Mouse (Mus musculus): Measurements from ENCODE around the gene Map3k1.

The Map3k1 gene

DNA sequence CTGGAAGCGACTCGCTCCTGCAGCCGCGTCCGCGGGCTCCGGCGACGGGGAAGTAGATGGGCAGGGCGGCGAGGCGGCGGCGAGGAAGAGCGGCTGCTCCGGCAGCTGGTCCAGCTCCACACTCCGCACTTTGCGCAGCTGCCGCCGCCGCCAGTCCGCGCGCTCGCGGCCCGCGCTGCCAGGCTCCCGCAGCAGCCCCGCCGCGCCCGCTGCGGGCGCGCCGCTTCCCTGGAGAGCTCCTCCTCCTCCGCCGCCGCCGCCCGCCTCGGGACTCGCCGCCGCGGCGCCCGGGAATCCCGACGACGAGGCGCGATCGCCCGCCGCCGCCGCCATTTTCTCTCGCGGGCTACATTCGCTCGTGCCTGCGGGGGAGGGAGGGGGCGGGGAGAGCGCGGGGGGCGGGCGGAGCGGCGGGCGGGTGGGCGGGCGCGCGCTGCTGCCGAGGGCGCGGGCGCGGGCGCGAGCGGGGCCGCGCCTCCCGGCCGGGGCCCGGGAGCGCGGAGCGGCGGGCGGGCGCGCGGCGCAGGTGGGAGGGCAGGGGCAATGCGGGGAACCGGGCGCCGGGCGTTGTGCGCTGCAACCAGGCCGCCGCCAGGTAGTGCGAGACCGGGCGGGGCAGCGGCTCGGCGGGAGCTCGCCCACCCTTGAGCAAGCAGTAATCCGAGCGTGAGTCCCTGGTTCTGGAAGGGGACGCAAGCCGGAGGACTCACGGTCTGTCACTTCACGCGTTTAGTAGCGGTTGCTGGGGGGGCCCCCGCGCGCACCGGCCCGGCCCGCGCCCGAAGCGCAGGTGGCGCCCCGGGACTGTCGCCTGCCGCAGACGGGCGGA lies at the start of gene Map3k1:
Gene Map3k1, minus strand, starts transcription at position 357 of the 829 bp plus-strand sequence.
- peak; percentile 79 for DNase-seq (ENCODE audit: low read depth, low spot score)

- DNase-seq (ENCODE audit: low read depth, low spot score), result no peak
Observed at GRCm38 (mm10) chr13:111856786-111857455, 48.1 kb upstream of the Map3k1 start.

- no peak for DNase-seq (ENCODE audit: low read depth, low spot score)
Observed at GRCm38 (mm10) chr13:111856232-111856631, 47.4 kb upstream of the Map3k1 start.

- no peak for DNase-seq (ENCODE audit: low read depth, low spot score)
Observed at GRCm38 (mm10) chr13:111852451-111853224, 43.8 kb upstream of the Map3k1 start.

GRCm38 (mm10) chr13:111850046-111850837 lies 41.4 kb upstream of the Map3k1 start:
- no peak for DNase-seq (ENCODE audit: low read depth, low spot score)

GRCm38 (mm10) chr13:111845471-111845870 lies 36.7 kb upstream of the Map3k1 start:
- no peak for DNase-seq (ENCODE audit: low read depth, low spot score)

DNA sequence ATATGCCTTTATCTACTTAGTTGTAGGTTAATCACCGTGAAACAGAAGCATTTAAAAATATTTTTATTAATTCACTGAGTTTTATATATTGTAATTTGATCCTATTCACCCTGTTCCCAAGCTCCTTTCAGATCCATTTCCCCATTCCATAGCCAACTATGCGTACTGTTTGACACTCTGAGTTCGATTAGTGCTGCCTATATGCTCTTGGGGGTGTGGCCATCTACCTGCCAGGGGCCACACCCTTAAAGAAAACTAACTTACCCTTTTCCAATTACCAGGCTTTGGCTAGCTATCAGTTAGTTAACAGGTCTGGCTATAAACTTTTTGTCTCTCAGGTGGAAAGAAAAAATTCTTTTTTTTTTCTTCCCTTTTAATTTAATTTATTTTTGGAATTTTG lies 35.5 kb upstream of the Map3k1 start:
- no peak for DNase-seq (ENCODE audit: low read depth, low spot score)

DNA sequence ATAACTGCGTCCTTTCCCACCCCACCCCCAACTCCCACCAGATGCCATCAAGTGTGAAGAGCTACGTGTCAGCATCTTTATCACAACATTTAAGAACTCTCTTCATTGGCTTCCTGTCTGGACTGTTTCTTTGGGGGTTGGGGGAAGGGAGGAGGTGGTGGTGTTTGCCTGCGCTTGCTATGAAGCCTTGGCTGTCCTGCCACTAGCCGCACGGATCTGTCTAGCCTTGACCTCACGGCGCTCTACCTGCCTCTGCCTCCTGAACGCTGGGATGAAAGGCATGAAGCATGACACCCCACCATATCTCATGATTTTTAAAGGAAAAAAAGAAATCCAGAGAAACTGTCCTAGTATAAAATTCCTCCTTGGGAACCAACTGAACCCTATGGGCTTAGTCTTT lies 27.0 kb upstream of the Map3k1 start:
- DNase-seq (ENCODE audit: low read depth, low spot score), result no peak

- no peak for DNase-seq (ENCODE audit: low read depth, low spot score)
Observed at GRCm38 (mm10) chr13:111834613-111835012, 25.8 kb upstream of the Map3k1 start.

DNA sequence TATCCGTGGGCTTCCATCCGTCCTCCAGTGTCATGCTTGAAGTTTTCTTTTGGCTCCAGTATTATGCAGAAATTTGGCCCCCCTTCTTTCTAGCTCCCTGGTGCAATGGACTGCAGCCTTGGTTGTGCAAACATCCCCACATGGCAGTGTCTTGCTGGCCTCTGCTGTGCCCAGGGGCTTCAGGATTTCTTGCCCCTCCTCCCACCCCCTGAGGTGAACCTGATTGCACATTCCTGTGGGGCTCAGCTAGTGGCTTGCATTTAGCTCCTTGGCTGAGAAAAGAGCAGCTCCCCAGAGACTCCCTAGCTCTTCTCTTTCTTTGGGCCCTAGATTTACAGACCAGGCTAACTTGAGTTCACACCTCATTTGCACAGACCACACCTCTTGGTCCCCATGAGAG lies 20.7 kb upstream of the Map3k1 start:
- DNase-seq (ENCODE audit: low read depth, low spot score), result no peak

GRCm38 (mm10) chr13:111827481-111827880 lies 18.7 kb upstream of the Map3k1 start:
- DNase-seq (ENCODE audit: low read depth, low spot score), result no peak

GRCm38 (mm10) chr13:111824178-111824577 lies 15.4 kb upstream of the Map3k1 start:
- DNase-seq (ENCODE audit: low read depth, low spot score), result no peak

DNA sequence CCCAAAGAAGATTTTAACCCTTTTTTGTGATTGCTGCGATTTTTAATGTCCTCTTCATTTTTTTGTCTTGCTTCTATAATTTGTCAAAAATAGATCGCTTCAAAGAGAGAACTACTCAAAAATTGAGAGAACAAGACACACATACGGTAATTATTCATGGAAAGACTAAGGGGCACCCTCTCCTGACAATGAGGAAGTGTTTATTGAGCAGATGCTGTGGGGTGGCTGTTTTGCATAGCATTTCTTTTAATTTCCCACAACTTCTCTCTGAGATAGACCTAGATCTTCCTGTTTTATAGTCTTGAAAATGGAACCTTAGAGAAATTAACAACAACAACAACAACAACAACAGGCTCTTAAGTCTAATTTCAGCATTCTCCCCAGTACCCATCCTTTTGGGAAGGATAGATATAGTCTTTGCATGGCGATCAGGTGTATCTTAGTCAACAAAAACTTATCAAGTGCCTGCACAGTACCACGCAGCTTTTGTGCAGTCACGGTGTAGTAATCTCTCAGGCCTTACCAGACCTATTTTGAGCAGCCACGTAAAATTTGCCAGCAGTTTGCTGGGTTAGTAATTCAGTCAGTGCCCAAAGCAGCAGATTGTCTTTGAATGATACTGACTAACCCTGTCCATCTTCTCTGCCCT lies 13.1 kb upstream of the Map3k1 start:
- no peak for DNase-seq (ENCODE audit: low read depth, low spot score)

GRCm38 (mm10) chr13:111819618-111820385 lies 11.0 kb upstream of the Map3k1 start:
- DNase-seq (ENCODE audit: low read depth, low spot score), result no peak

DNA sequence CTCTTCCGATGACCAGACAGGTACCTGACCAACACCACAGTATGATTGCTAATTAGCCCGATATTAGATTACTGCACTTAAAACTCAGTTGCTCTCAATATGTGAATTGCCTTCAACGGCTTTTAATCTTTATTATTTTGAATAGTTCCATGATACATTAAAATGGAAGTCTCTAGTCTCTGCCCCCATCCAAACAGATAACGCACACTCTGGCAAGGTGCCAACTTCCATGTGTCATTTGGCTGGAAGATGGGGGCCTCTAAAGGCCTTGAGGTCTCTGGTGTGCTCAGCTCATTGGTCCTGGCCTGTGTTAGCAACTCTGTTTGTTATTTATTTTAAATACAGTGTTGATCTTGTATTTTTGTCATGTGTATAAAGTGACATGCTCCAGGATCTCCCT lies 10.3 kb upstream of the Map3k1 start:
- no peak for DNase-seq (ENCODE audit: low read depth, low spot score)

DNA sequence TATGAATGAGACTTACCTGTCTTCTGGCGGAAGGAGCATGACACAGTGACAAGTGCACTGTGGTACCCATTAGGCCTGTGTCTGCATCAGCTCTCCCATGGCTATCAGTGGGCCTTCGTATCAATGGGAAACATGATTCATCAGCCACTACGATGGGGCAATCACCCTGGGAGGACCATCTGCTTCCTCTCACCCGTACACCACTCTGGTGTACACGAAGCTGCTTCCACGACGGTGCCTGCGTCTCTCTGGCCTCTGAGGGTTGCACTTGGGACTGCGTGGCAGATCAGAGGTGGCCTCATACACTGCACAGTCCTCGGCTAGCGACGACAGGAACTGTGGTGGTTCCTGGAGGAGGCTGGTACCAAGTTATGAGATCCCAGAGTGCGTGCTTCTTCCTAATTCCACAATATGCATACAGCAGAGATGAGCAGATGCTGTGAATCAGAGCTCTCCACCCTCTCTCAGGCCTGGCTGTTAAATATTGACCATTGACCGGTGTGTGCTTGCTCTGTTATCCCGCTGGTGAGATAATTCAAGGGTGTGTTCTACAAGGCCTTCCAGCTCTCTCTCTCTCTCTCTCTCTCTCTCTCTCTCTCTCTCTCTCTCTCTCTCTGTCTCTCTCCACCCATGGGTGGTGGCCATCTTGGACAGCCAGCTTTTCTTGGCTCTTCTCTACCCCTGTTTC lies 9.6 kb upstream of the Map3k1 start:
- no peak for DNase-seq (ENCODE audit: low read depth, low spot score)

DNA sequence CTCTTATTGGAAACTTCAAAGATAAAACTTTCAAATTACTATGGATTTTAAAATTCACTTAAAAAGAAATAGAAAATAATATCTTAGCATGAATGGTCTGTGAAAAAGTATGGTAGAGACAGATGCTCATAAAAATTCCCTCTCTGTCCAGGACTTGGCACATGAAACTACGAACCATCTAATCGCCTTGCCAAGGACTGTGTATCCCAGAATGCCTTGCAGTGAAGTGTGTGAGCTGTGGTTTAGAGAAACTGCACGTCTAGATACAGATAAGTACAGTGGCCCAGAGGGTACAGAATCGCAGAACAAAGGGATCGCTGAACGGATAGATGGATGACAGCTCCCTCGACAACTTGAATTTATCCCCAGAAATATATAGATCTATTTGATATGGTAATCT lies 9.0 kb upstream of the Map3k1 start:
- DNase-seq (ENCODE audit: low read depth, low spot score), result no peak

DNA sequence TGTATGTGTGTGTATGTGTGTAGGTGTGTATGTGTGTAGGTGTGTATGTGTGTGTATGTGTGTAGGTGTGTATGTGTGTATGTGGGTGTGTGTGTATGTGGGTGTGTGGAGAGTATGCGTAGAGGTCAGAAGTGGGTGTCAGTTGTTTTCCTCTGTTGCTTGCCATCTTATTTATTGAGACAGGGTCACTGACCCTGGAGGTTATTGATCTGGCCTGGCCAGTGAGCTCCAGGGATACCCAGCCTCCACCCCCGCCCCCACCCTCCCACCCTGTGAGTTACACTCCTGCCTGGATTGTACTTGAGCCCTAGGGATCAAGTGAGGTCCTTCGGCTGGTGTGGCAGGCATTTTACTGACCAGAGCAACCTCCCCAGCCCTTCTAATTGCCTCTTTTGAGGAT lies 7.6 kb upstream of the Map3k1 start:
- DNase-seq (ENCODE audit: low read depth, low spot score), result no peak

DNA sequence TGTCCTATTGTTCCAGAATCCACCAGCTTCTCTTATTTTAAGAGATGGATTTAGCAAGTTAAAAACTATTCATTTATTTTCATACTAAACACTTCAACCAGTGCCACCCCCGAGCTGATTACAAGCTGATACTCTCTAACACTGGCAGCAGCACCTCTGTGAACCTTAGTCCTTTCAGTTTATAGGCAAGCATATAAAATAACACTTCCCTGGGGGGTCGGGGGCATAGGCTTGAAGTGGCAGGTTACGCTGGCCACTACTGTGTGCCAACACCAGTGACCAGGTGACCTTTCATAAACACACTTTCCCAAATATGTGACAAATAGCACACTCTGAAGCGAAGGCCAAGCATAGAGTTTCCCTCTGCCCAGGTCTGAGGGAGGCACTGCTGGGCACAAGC lies 6.7 kb upstream of the Map3k1 start:
- DNase-seq (ENCODE audit: low read depth, low spot score), result no peak

GRCm38 (mm10) chr13:111815017-111815416 lies 6.2 kb upstream of the Map3k1 start:
- no peak for DNase-seq (ENCODE audit: low read depth, low spot score)
